Mouse (Mus musculus) ES-E14 (cell line): ENCODE measurements at regions not wholly inside any gene's neighbourhood (a gene's known extent, or its start where the extent isn't known, plus 50 kb on each side); places are given as distances from the start of the nearest gene placed in this dataset.

ENCODE experiments used
- DNase-seq: peaks from one replicate; pipeline ENCODE4 v3.0.0-alpha.2; 2013; ENCODE audit warnings: low read depth, low spot score
- H3K27ac ChIP-seq: 2 replicates; pipeline ENCODE4 v1.5.1; 2012; ENCODE audit warnings: low read depth, mild to moderate bottlenecking, low read length, moderate library complexity, mixed read lengths; ENCODE audit not compliant: poor library complexity, insufficient read depth, severe bottlenecking
- H3K36me3 ChIP-seq: 2 replicates; pipeline ENCODE4 v1.6.1; 2012; ENCODE audit warnings: mild to moderate bottlenecking, low read length, moderate library complexity, mixed read lengths; ENCODE audit not compliant: control insufficient read depth, poor library complexity, insufficient read depth, severe bottlenecking
- H3K4me1 ChIP-seq, 2 experiments: fragments of 150-350 bp in 1 of 2; sonication (generic) in 1 of 2; 2 replicates each; pipeline ENCODE4 v1.6.1; 2012; ENCODE audit warnings: low read length in 2 of 2, mild to moderate bottlenecking in 1 of 2, mixed read lengths in 1 of 2; ENCODE audit not compliant: control insufficient read depth in 2 of 2, insufficient read depth in 2 of 2, poor library complexity in 1 of 2
- H3K4me3 ChIP-seq, 2 experiments: fragments of 150-350 bp in 1 of 2; sonication (generic) in 1 of 2; 2 replicates each; pipeline ENCODE4 v1.5.1; 2012; ENCODE audit warnings: low read length in 2 of 2, low read depth in 1 of 2, mild to moderate bottlenecking in 1 of 2, mixed read lengths in 1 of 2; ENCODE audit not compliant: insufficient read depth in 1 of 2, poor library complexity in 1 of 2, severe bottlenecking in 1 of 2
- H3K9ac ChIP-seq: 2 replicates; pipeline ENCODE4 v1.6.1; 2012; ENCODE audit warnings: low read depth, mild to moderate bottlenecking, low read length, mixed read lengths; ENCODE audit not compliant: poor library complexity, insufficient read depth, severe bottlenecking
- H3K9me3 ChIP-seq: fragments of 150-350 bp; sonication (generic); 2 replicates; pipeline ENCODE4 v1.6.1; 2012; ENCODE audit warnings: low read depth, mild to moderate bottlenecking, low read length; ENCODE audit not compliant: control insufficient read depth, insufficient read depth
- CHD2 ChIP-seq: IDR thresholded peaks from 2 replicates; pipeline ENCODE4 v1.6.1; 2014; ENCODE audit warnings: mild to moderate bottlenecking, low read depth, low read length, inconsistent platforms
- HCFC1 ChIP-seq: IDR thresholded peaks from 2 replicates; pipeline ENCODE4 v1.6.1; 2012; ENCODE audit warnings: low read length, inconsistent platforms, borderline replicate concordance; ENCODE audit not compliant: insufficient read depth
- MAFK ChIP-seq: IDR thresholded peaks from 2 replicates; pipeline ENCODE4 v1.6.1; 2014; ENCODE audit warnings: mild to moderate bottlenecking, low read depth, low read length, inconsistent platforms; ENCODE audit not compliant: insufficient read depth
- ZC3H11A ChIP-seq: IDR thresholded peaks from 2 replicates; pipeline ENCODE4 v1.6.1; 2012; ENCODE audit warnings: low read depth, mild to moderate bottlenecking, inconsistent platforms, low read length, borderline replicate concordance
- ZNF384 ChIP-seq: IDR thresholded peaks from 2 replicates; pipeline ENCODE4 v1.6.1; 2012; ENCODE audit warnings: low read depth, low read length, inconsistent platforms
- in situ Hi-C, 2 experiments: fragments of 600-800 bp; cut with MboI; formaldehyde crosslinking; loops; one replicate each; pipeline ENCODE4 v1.15.1; 2025; ENCODE audit warnings: low sequenced_read_pairs in 2 of 2, inconsistent platforms in 1 of 2; ENCODE audit not compliant: unreplicated experiment in 2 of 2

- TF ChIP-seq CHD2, result peak; percentile 58
- no peak for TF ChIP-seq HCFC1
- Histone ChIP-seq H3K27ac (peak overlapping the region; percentile 23; the same call in 1 of the 2 replicates), H3K9ac (no peak overlapping the region), H3K9me3 (no peaks in the 10 kb centered on the region), H3K4me3 (no peak overlapping the region), H3K4me1 (peaks cover 3 to 14% of the 10 kb centered on the region in 2 experiments), H3K36me3 (no peaks in the 10 kb centered on the region)
- in situ Hi-C loops, result no loop called here
- DNase-seq, result peak; percentile 75
Measured at GRCm38 (mm10) chr4:105459991-105460688, 303.0 kb downstream of the Plpp3 start.

DNA sequence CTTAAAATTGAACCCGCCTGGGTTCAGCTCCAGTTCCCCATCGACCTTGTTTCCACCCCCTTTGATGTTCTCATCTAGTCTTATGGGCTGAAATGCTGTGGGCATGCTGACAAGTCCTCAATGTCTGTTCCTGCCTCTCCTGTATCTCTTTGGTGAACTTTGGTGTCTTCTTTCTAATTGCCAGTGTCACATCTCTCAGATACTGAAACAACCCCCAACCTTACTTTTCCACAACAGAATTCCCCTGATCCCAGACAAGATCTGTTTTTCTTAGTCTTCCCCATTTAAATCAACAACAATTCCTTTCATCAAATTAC is 303.5 kb downstream of the Plpp3 start:
- Histone ChIP-seq H3K27ac (no peak overlapping the region; the same call in 1 of the 2 replicates), H3K9me3 (no peaks in the 10 kb centered on the region), H3K4me1 (peaks cover 3 to 14% of the 10 kb centered on the region in 2 experiments), H3K4me3 (no peak overlapping the region), H3K9ac (no peak overlapping the region), H3K36me3 (no peaks in the 10 kb centered on the region)
- in situ Hi-C loops, result no loop called here
- no peak for DNase-seq
- TF ChIP-seq ZNF384 (no peak), HCFC1 (no peak)

DNA sequence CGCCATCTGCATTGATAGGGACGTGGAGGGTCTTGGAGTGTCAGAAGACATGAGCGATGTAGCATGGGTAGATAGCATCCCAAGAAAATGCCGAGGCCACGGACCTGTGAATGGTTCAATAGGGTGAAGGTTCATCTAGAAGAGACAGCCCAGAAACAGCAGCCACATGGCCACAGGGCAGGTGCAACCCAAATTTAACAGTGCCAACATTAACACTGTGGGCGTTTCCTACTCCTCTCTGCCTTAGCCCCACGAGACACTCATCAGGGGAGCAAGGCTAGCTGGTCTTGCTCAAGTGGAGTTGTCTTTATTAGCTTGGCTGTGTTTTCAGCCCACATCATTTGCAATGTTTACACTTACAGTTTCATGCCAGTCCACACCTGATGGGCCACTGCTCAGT is 310.7 kb downstream of the Plpp3 start:
- H3K27ac ChIP-seq, result no peak overlapping the region
- no peaks in the 10 kb centered on the region for H3K9me3 ChIP-seq
- no peak overlapping the region for H3K9ac ChIP-seq
- H3K36me3 ChIP-seq, result no peaks in the 10 kb centered on the region
- TF ChIP-seq ZNF384, result no peak
- TF ChIP-seq ZC3H11A, result no peak
- TF ChIP-seq CHD2, result no peak
- TF ChIP-seq HCFC1, result no peak
- TF ChIP-seq MAFK, result no peak
- in situ Hi-C loops, result no loop called here
- no peak overlapping the region for H3K4me3 ChIP-seq
- no peak for DNase-seq
- no peaks in the 10 kb centered on the region for H3K4me1 ChIP-seq

DNA sequence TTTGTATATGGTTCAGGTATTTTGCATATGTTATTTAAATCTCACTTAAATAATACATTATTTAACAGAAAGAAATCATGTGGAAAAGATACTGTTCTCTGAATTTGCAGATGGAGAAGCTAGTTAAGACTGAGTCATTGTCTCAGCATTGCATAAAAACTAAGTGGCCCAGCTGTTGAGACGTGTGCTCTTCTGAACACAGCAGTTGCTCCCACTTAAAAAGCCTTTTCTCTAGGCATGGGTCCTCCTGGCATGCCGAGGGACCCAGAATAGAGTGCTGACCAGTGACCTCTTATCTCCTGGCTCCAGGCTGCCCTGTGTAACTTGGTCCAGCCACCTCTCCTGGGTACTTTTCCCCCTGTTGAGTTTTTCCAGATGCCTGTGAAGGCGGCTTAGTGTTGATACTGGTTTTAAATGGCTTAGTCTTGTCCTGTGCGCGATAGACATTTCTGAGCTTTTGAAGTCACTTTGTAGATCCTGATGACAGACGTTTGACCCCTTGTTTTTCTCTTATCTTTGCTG is 312.2 kb downstream of the Plpp3 start:
- Histone ChIP-seq H3K27ac (no peak overlapping the region), H3K4me1 (no peaks in the 10 kb centered on the region), H3K9me3 (no peaks in the 10 kb centered on the region), H3K9ac (no peak overlapping the region), H3K36me3 (no peaks in the 10 kb centered on the region), H3K4me3 (no peak overlapping the region)
- in situ Hi-C loops, result no loop called here
- TF ChIP-seq ZNF384 (no peak), CHD2 (no peak), HCFC1 (no peak), MAFK (no peak)
- no peak for DNase-seq

DNA sequence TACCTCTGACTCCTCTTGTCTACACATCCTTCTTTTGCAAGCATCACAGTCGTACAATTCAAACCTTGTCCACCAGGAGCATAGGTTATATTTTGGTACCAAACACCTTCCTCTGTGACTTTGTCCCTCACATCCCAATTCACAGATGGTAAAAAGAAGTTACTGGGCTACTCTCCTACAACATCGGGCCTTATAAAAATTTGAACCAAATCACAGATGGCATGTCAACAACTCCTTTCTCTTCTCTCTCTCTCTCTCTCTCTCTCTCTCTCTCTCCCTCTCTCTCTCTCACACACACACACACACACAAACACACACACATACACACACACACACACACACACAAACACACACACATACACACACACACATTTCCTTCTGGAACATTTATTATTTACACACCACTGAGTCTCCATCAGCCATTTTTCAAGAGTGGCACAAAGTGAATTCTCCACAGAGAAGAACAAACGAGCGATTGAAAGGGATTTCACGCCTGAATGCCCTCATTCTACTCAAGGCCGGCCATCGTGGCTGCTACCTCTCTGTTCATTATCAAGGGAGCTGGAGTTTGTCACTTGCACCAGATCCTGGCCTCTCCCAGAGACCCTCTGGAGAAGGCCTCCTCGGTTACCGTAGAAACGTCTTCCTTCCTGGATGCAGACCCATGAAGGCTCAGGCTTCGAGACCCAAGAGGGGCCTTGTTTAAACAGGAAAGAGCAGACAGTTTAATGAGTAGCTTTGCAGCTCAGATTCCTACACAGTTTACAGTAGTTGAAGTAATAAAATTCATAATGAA is 314.7 kb upstream of the Gm12728 start:
- DNase-seq, result peak; percentile 8

More for the DNA sequence above, 314.7 kb upstream of the Gm12728 start:
- Histone ChIP-seq H3K27ac (no peak overlapping the region), H3K4me3 (no peak overlapping the region), H3K9ac (no peak overlapping the region), H3K9me3 (no peaks in the 10 kb centered on the region), H3K4me1 (no peaks in the 10 kb centered on the region), H3K36me3 (no peaks in the 10 kb centered on the region)
- TF ChIP-seq HCFC1 (no peak), CHD2 (no peak), MAFK (no peak), ZNF384 (no peak), ZC3H11A (no peak)
- in situ Hi-C loops, result no loop called here
